Mouse (Mus musculus): ENCODE results near the gene Ankrd22.

DNA sequence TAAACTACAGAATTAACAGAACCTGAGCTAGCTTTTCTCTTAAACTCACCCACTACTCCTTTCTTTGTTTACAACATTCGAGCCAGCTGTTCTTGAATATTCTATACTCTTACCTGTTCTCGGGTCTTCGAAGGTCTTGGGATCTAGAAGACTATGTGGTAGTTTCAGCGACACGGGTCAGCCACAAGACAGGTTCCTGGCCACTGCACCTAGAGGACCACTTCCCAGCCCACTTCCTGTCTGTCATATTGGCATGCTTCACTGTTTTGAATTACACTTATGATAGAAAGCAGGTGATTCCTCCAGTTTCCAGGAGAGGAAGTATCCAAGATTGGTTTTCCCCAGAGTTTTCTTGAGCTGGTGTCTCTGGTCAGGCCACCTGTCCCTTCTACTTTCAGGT, 3.2 kb downstream of the Ankrd22 start:
- TF ChIP-seq CTCF (IDR thresholded peaks at IDR 0.05; ENCODE audit: low read depth) (no peak), EP300 (optimal IDR thresholded peaks at IDR 0.05) (no peak)
